Mouse (Mus musculus) spleen, postnatal 4 days (tissue): ENCODE results near the gene Pde4d.

Experiments
- DNase-seq, 2 experiments: peaks; one replicate each; pipeline ENCODE4 v3.0.0; 2022; ENCODE audit warnings: low spot score in 2 of 2

The Pde4d gene

GRCm38 (mm10) chr13:109569491-109569890, 1119.7 kb downstream of the Pde4d start:
- no peak for DNase-seq

GRCm38 (mm10) chr13:109576725-109577124, 1127.0 kb downstream of the Pde4d start:
- DNase-seq: no peak

- no peak for DNase-seq
Measured at GRCm38 (mm10) chr13:109577454-109577853, 1127.7 kb downstream of the Pde4d start.

- DNase-seq: no peak
Measured at GRCm38 (mm10) chr13:109577901-109578300, 1128.2 kb downstream of the Pde4d start.

GRCm38 (mm10) chr13:109581284-109582070, 1131.7 kb downstream of the Pde4d start:
- no peak for DNase-seq

GRCm38 (mm10) chr13:109590048-109590447, 1140.3 kb downstream of the Pde4d start:
- DNase-seq: no peak

GRCm38 (mm10) chr13:109592192-109592797, 1142.5 kb downstream of the Pde4d start:
- DNase-seq: no peak

GRCm38 (mm10) chr13:109599711-109600110, 1150.0 kb downstream of the Pde4d start:
- DNase-seq: no peak

- no peak for DNase-seq
Measured at GRCm38 (mm10) chr13:109604017-109604416, 1154.3 kb downstream of the Pde4d start.

- DNase-seq: no peak
Measured at GRCm38 (mm10) chr13:109605140-109605539, 1155.4 kb downstream of the Pde4d start.

- no peak for DNase-seq
Measured at GRCm38 (mm10) chr13:109609106-109609804, 1159.5 kb downstream of the Pde4d start.

- DNase-seq: no peak
Measured at GRCm38 (mm10) chr13:109609805-109610187, 1160.0 kb downstream of the Pde4d start.

GRCm38 (mm10) chr13:109610772-109611171, 1161.0 kb downstream of the Pde4d start:
- no peak for DNase-seq

GRCm38 (mm10) chr13:109615213-109615784, 1165.6 kb downstream of the Pde4d start:
- DNase-seq: no peak

- peak in 1 of 2 experiments; percentile 34 for DNase-seq
Measured at GRCm38 (mm10) chr13:109615785-109616281, 1166.1 kb downstream of the Pde4d start.

- DNase-seq: no peak
Measured at GRCm38 (mm10) chr13:109619158-109619657, 1169.5 kb downstream of the Pde4d start.

- no peak for DNase-seq
Measured at GRCm38 (mm10) chr13:109622207-109622606, 1172.5 kb downstream of the Pde4d start.

- DNase-seq: no peak
Measured at GRCm38 (mm10) chr13:109623201-109623600, 1173.5 kb downstream of the Pde4d start.

- DNase-seq: no peak
Measured at GRCm38 (mm10) chr13:109624772-109625349, 1175.1 kb downstream of the Pde4d start.

GRCm38 (mm10) chr13:109625466-109626129, 1175.8 kb downstream of the Pde4d start:
- DNase-seq: peak in 1 of 2 experiments; percentile 19

GRCm38 (mm10) chr13:109627265-109627664, 1177.5 kb downstream of the Pde4d start:
- DNase-seq: no peak
